Mouse (Mus musculus) spleen, adult 2 months (tissue): Measurements from ENCODE around the gene Gm20388. TPM values are rescaled to one million over a fixed set of nuclear protein-coding genes. Genes with fewer than 3 reads are reported as not detected.

Experiments used
- DNase-seq, 2 experiments: peaks; one replicate each; pipeline versions ENCODE4 v3.0.0 to v3.0.0-alpha.2; 2012 to 2021; ENCODE audit warnings: low spot score in 2 of 2, low read depth in 1 of 2
- H3K27ac ChIP-seq: fragments of 200-500 bp; 2 replicates; pipeline ENCODE4 v1.5.1; 2012; ENCODE audit warnings: low read length, inconsistent platforms; ENCODE audit not compliant: insufficient read depth
- H3K27me3 ChIP-seq: fragments of 200-500 bp; 2 replicates; pipeline ENCODE4 v1.6.1; 2012; ENCODE audit warnings: mild to moderate bottlenecking, moderate library complexity, low read length, inconsistent platforms; ENCODE audit not compliant: control insufficient read depth, insufficient read depth
- H3K36me3 ChIP-seq: fragments of 200-500 bp; 2 replicates; pipeline ENCODE4 v1.6.1; 2012; ENCODE audit warnings: mild to moderate bottlenecking, low read length, inconsistent platforms; ENCODE audit not compliant: control insufficient read depth, insufficient read depth
- H3K4me1 ChIP-seq: fragments of 200-500 bp; 2 replicates; pipeline ENCODE4 v1.6.1; 2011; ENCODE audit warnings: inconsistent platforms; ENCODE audit not compliant: control insufficient read depth, insufficient read depth, insufficient read length
- H3K4me3 ChIP-seq: fragments of 200-500 bp; 2 replicates; pipeline ENCODE4 v1.5.1; 2011; ENCODE audit warnings: mild to moderate bottlenecking, inconsistent platforms; ENCODE audit not compliant: insufficient read depth, insufficient read length; ENCODE audit errors: extremely low read depth
- CTCF ChIP-seq: fragments of 200-500 bp; IDR thresholded peaks from 2 replicates; pipeline ENCODE4 v1.5.1; 2011; ENCODE audit warnings: mild to moderate bottlenecking, inconsistent platforms; ENCODE audit not compliant: insufficient read depth, insufficient read length, insufficient replicate concordance; ENCODE audit errors: extremely low read depth
- POLR2A ChIP-seq: fragments of 200-500 bp; IDR thresholded peaks from 2 replicates; pipeline ENCODE4 v1.6.1; 2011; ENCODE audit warnings: low read depth, low read length, inconsistent platforms
- WGBS: fragments of 180-500 bp; shearing (Covaris S2); methylation state at CpG from one replicate; pipeline ENCODE4 v1.1.7; 2018; 5-methylcytosine and 5-hydroxymethylcytosine counted together
- polyA plus RNA-seq: library from polyadenylated mRNA; depleted of rRNA; stranded (reverse); fragments of >200 nt; gene quantifications from 2 replicates; pipeline ENCODE4 v1.2.3, GENCODE M21; 2012

Gene Gm20388
- polyA plus RNA-seq, 1 experiment: 26.1 TPM

DNA sequence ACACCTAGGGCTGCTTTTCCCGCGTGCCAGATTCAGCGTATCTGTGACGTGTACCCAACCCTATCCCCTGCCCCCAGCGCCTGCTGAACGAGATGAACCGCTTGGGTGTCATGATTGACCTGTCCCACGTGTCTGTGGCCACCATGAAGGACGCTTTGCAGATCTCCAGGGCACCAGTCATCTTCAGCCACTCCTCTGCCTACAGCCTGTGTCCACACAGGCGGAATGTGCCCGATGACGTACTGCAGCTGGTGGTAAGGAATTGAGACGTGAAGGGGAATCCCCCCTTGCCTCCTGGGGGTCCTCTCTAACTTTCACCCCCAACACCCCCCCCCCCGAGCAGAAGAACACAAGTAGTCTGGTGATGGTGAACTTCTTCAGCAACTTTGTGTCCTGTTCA is 3289.2 kb downstream of the Gm20388 start:
- no peak for DNase-seq
- Histone ChIP-seq H3K27ac (no peak overlapping the region), H3K4me1 (no peaks in the 10 kb centered on the region), H3K36me3 (no peaks in the 10 kb centered on the region), H3K27me3 (no peaks in the 10 kb centered on the region), H3K4me3 (no peak overlapping the region)
- WGBS: 72% methylated on average over 14 of the region's 14 CpGs
- TF ChIP-seq CTCF (no peak), POLR2A (no peak)

DNA sequence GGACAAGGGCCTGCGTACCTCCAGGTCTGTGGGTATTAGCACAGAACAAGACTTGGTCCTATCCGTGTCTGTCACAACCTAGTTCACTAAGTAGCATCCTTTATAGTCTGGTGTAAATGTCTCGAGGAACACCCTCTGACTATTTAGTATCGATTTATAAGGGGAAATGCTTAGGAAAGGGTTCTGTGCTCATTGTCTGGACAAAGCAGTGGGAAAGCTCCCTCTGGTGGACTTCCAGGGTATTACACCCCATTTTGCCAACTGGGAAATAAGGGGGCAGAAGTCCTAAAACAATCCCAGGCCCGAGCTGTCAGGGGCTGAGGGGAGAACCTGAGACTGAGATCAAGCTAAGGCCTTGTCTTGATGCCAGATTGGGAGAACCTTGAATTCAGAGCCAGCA is 3291.6 kb downstream of the Gm20388 start:
- H3K36me3 ChIP-seq: peaks cover 14% of the 10 kb centered on the region
- WGBS: 20% methylated on average over 5 of the region's 5 CpGs
- no peak overlapping the region for H3K4me3 ChIP-seq
- TF ChIP-seq POLR2A (no peak), CTCF (peak; percentile 58; the same call in 1 of the 2 replicates)
- DNase-seq: peak in 1 of 2 experiments; percentile 55
- no peaks in the 10 kb centered on the region for H3K4me1 ChIP-seq
- no peak overlapping the region for H3K27ac ChIP-seq
- no peaks in the 10 kb centered on the region for H3K27me3 ChIP-seq

DNA sequence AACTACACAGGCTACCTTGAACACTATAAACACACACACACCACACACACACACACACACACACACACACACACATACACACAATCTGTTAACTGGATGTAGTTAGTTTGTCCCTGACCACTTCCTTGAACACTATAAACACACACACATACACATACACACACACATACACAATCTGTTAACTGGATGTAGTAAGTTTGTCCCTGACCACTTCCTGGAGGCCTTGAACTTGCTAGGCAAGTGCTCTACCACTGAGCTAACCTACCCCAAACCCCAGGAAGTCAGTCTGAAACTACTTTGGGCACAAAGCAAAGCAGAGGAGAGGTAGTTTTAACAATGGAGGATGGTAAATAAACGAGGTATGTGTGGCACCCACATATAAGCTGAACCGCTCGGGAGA is 3292.9 kb downstream of the Gm20388 start:
- Histone ChIP-seq H3K4me1 (no peaks in the 10 kb centered on the region), H3K4me3 (no peak overlapping the region), H3K36me3 (peaks cover 23% of the 10 kb centered on the region), H3K27ac (no peak overlapping the region), H3K27me3 (no peaks in the 10 kb centered on the region)
- DNase-seq: no peak
- WGBS: 80% methylated on average over 3 of the region's 3 CpGs
- TF ChIP-seq CTCF (no peak), POLR2A (no peak)

DNA sequence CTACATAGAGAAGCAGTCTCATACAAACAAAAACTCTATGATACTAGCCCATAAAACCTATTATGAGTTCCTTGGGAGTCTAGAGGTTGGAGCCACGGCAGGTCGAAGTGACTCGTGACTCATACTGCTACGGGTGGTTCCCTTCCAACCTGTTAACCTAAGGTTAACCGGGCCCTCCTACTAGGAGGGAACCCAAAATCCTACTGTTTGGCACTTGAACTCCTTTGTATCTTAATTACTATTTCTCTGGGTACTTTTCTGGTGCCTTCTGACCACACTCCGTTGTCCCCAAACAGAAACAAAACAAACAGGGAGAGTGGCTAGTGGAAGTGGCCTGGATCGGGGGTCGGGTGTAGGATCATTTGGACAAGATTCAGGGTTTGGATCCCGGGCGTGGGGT is 3301.2 kb downstream of the Gm20388 start:
- DNase-seq: no peak
- TF ChIP-seq CTCF (no peak), POLR2A (no peak)
- H3K4me1 ChIP-seq: peaks cover 8% of the 10 kb centered on the region; the same call in 1 of the 2 replicates
- 18% methylated on average over 10 of the region's 10 CpGs for WGBS
- H3K27ac ChIP-seq: no peak overlapping the region
- H3K27me3 ChIP-seq: no peaks in the 10 kb centered on the region
- peak overlapping the region; percentile 87 for H3K4me3 ChIP-seq
- H3K36me3 ChIP-seq: peaks cover 26% of the 10 kb centered on the region

DNA sequence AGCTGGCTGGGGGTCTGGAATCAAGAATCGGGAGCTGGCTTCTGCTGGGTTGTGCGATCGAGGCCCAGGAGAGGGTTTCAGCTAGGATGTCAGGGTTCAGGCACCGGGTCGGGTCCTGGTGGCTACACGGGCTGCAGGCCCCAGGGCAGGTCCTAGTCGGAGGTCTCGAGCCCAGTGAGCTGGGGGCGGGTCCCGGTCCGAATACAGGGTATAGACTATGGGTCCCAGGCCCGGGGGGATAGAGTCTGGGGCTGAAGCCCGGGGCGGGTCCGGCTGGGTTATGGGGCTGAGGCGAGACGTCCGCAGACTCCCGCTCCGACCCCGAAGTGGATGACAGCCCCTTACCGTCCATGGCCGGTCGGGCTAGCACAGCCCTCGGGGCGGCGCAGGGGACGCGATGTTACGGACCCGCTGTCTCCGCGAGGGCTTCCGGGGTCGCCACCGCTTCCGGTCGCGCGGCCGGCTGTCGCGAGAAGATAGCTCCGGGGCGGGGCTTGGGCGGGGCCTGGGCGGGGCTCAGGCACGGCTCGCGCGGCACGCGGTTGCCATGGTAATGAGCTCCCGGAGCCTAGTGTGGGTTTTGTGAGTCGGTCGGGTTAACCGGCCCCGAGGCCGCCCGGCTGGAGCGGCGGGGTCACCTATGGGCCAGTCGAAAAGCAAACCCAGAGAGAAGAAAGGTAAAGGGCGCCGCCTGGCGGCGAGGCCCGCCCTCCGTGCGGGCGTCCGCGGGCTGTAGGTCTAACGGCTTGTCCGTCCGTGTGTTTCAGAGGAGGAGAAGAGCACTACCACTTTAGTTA is 3301.9 kb downstream of the Gm20388 start, which contains the start of the genes Chmp1a and Spata33:
Gene Chmp1a, minus strand, starts transcription at position 443 of the 797 bp plus-strand sequence.
Gene Spata33, plus strand, starts transcription at position 512 of the 797 bp plus-strand sequence.
- Histone ChIP-seq H3K27me3 (no peaks in the 10 kb centered on the region), H3K27ac (peak within 1 kb of the TSS; percentile 21), H3K36me3 (peaks cover 21% of the 10 kb centered on the region), H3K4me1 (peaks cover 8% of the 10 kb centered on the region; the same call in 1 of the 2 replicates), H3K4me3 (peak within 1 kb of the TSS; percentile 87)
- TF ChIP-seq CTCF (peak; percentile 32; the same call in 1 of the 2 replicates), POLR2A (peak; percentile 92)
- under 1% methylated on average over 67 of the region's 76 CpGs for WGBS
- peak; percentile 75 to 81 for DNase-seq

DNA sequence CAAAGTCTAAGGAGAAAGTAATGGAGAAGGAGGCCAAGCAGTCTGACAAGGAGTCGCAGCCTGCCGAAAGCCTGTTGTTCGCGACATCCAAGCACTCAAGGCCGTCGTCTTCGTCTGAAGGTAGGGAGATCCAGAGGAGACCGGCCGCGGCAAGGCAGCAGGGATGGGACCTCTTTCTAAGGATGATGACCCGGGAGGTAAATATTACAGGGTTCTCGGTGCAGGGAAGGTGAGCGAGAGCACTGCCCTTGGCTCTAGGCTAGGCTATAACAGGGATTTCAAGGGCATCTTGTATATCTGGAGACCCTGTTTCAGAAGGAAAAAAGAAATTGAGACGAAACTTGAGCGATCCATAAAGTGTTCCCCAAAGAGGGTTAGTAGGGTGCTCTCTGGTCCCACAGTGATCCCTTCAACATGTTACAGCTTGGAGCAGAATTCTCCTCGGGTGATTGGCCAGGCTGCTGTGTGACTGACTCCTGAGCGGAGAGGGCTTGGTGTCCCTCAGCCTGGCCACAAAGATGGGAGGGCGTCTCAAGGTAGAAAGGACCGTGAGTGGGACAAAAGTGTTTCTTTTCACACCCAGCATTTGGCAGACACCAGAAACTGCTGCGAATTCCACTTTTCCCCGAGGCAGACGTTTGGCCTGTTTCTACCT is 3302.6 kb downstream of the Gm20388 start:
- Histone ChIP-seq H3K27ac (no peak overlapping the region), H3K27me3 (no peaks in the 10 kb centered on the region), H3K4me1 (peaks cover 8% of the 10 kb centered on the region; the same call in 1 of the 2 replicates), H3K36me3 (peaks cover 15% of the 10 kb centered on the region), H3K4me3 (peak overlapping the region; percentile 58)
- 30% methylated on average over 22 of the region's 22 CpGs for WGBS
- TF ChIP-seq POLR2A: no peak
- no peak for TF ChIP-seq CTCF
- DNase-seq: no peak

DNA sequence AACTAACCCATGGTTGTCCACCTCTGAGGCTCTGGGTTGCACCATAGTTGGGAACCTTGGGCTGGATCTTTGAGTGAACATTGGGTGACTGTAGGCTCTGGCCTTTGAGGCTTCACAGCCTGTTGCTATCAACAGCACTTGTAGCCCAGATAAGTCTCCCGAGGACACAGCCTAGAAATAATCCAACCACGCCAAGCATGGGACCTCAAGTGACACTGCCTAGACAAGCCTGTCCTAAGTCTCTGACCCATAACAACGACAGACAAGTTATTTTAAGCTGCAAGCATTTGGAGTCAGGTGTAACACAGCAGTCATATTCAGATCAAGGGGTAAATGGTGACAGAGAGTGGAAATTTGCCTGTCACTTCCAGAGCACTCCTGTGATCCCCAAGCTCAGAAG is 3304.8 kb downstream of the Gm20388 start:
- WGBS: 76% methylated on average over 3 of the region's 3 CpGs
- H3K4me1 ChIP-seq: peaks cover 8% of the 10 kb centered on the region; the same call in 1 of the 2 replicates
- no peak overlapping the region for H3K27ac ChIP-seq
- no peak for DNase-seq
- no peak overlapping the region for H3K4me3 ChIP-seq
- no peaks in the 10 kb centered on the region for H3K36me3 ChIP-seq
- TF ChIP-seq POLR2A (no peak), CTCF (no peak)
- H3K27me3 ChIP-seq: no peaks in the 10 kb centered on the region
